Mouse (Mus musculus) ES-Bruce4 (cell line): ENCODE data around the gene Gm13695. TPM values are rescaled to one million over a fixed set of nuclear protein-coding genes. Genes with fewer than 3 reads are reported as not detected.
"Not testable (repeated sequence)": the region's sequence is repeated elsewhere in the genome, so short reads cannot be mapped to it uniquely, and the experiment has no call there.

Experiments
- H3K27ac ChIP-seq: 2 replicates; pipeline ENCODE4 v1.5.1; 2012; ENCODE audit warnings: low read length, inconsistent platforms; ENCODE audit not compliant: insufficient read depth
- H3K27me3 ChIP-seq: 2 replicates; pipeline ENCODE4 v1.6.1; 2012; ENCODE audit warnings: mild to moderate bottlenecking, low read length, inconsistent platforms; ENCODE audit not compliant: control insufficient read depth, poor library complexity, insufficient read depth, severe bottlenecking
- H3K36me3 ChIP-seq: 2 replicates; pipeline ENCODE4 v1.6.1; 2012; ENCODE audit warnings: inconsistent platforms, mild to moderate bottlenecking, low read length, moderate library complexity; ENCODE audit not compliant: control insufficient read depth, poor library complexity, insufficient read depth, severe bottlenecking
- H3K4me1 ChIP-seq: one replicate; pipeline ENCODE4 v1.8.1; 2011; ENCODE audit warnings: low read length; ENCODE audit not compliant: control insufficient read depth, insufficient read depth
- H3K4me3 ChIP-seq: 2 replicates; pipeline ENCODE4 v1.5.1; 2011; ENCODE audit warnings: low read depth, mild to moderate bottlenecking, low read length
- H3K9ac ChIP-seq: 2 replicates; pipeline ENCODE4 v1.6.1; 2012; ENCODE audit warnings: low read depth, mild to moderate bottlenecking, inconsistent platforms; ENCODE audit not compliant: poor library complexity, severe bottlenecking
- H3K9me3 ChIP-seq: replicated peaks from 2 replicates; pipeline ENCODE4 v1.6.1; 2012; ENCODE audit warnings: mild to moderate bottlenecking, low read length, inconsistent platforms; ENCODE audit not compliant: control insufficient read depth, poor library complexity, insufficient read depth, severe bottlenecking
- CTCF ChIP-seq: IDR thresholded peaks from one replicate; pipeline ENCODE4 v1.8.1; 2011; ENCODE audit warnings: low read depth, low read length
- EP300 ChIP-seq: IDR thresholded peaks from 2 replicates; pipeline ENCODE4 v1.6.1; 2011; ENCODE audit warnings: low read depth, low read length; ENCODE audit not compliant: insufficient read depth
- POLR2A ChIP-seq: IDR thresholded peaks from one replicate; pipeline ENCODE4 v1.8.1; 2011; ENCODE audit warnings: low read length; ENCODE audit not compliant: insufficient read depth
- polyA plus RNA-seq: library from polyadenylated mRNA; stranded (reverse); fragments of >200 nt; gene quantifications from 2 replicates; pipeline ENCODE4 v1.2.4, GENCODE M21; 2011; ENCODE audit warnings: low read depth; ENCODE audit not compliant: missing spikeins, insufficient read depth, insufficient read length

Gm13695 gene
- not detected in 2 replicates for polyA plus RNA-seq

DNA sequence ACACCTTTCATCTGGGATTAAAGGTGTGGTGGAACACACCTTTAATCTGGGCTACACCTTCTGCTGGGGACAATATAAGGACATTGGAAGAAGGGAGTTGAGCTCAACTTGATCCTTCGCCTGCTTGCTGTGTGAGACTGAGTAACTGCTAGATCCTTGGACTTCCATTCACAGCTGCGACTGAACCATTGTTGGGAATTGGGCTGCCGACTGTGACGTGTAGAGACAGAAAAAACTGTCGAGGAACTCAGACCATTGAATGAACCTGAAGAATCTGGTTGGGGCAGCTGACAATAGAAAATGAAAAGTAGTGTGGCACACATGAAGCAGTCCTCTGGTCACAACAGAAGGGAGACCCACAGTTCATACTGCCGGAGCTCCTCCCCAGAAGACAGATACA lies at the start of gene Gm13695:
Gm13695 (plus strand) TSS at position 301 of the 400 bp plus-strand sequence.
- H3K27me3 ChIP-seq, H3K36me3 ChIP-seq, H3K4me1 ChIP-seq, H3K27ac ChIP-seq, H3K4me3 ChIP-seq, H3K9me3 ChIP-seq, H3K9ac ChIP-seq: not testable (repeated sequence)

DNA sequence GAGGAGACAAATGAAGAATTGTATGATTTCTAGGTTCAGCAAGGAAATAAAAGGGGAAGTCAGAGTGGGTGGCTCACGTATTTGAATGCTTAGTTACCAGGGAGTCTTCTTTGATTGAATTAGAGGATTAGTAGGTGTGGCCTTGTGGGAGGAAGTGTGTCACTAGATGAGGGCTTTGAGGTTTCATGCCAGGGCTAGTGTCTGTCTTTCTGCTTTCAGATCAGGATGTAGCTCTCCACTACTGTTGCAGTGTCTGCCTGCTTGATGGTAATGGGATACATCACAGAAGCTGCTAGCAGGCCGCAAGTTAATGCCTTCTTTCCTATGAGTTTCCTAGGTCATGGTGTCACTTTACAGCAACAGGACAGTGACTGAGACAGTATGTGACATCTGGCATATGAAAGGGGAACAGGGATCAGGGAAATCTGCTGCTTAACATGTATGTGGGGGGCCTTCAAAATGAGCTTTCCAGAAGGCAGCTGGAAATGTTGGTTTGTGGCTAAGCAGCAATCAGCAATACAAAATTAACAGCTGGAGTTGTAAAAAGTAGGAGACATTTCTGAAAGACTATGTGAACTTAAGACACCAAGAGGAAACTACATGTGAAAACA lies 37.5 kb upstream of the Gm13695 start:
- Histone ChIP-seq H3K27me3 (no peaks in the 10 kb centered on the region), H3K4me1 (no peaks in the 10 kb centered on the region), H3K36me3 (no peaks in the 10 kb centered on the region), H3K4me3 (no peak overlapping the region), H3K27ac (no peak overlapping the region), H3K9ac (no peak overlapping the region), H3K9me3 (0 out of 2 replicates have a peak, but pooled peaks cover 2% of the 10 kb centered on the region)
- TF ChIP-seq CTCF = no peak
- no peak for TF ChIP-seq POLR2A
- TF ChIP-seq EP300 = no peak

DNA sequence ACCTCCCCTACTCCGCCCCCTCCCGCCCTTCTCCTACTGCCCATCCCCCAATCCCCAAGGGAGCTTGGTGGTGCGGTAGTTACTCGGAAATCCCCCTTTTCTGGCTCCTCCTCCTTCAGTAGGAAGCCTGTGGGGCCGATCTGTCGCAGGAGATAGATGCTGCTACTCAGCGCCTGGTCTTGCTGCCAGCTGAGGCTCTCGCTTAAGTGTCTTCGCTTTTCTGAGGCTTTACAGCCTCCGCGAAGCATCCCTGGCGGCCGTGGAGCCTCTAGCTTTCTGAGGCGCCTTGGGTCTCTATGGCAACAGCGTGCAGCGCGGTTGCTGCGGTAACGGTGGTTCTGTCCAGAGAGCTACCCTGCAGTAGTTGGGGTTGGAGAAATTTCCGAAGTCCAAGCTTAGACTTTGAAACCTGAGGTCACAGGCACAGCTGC lies 26.2 kb upstream of the Gm13695 start, which contains the start of gene Zswim2:
Zswim2 (minus strand) TSS at position 298 of the 431 bp plus-strand sequence.
- H3K4me3 ChIP-seq = peak within 1 kb of the TSS; percentile 37
- no peak within 1 kb of the TSS for H3K27ac ChIP-seq

DNA sequence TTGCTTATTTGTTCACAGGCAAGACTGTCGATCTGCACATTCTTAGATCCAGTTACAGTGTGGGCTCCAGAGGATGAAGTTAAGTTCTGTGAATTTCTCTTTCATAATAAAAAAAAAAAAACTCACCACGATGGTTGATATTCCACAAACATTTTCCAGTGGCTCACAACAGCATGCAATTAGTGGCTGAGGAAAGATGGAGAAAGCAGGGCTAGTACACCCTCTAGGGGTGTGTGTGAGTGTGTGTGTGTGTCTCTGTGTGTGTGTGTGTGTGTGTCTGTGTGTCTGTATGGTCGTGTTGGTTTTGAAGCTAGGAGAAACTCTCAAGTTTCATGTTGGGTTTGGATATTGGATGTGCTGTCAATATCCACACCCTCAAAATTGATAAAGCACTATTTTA lies 25.7 kb upstream of the Gm13695 start:
- TF ChIP-seq POLR2A = no peak
- no peak for TF ChIP-seq CTCF
- no peak for TF ChIP-seq EP300
- no peaks in the 10 kb centered on the region for H3K4me1 ChIP-seq
- no peaks in the 10 kb centered on the region for H3K27me3 ChIP-seq
- H3K27ac ChIP-seq = no peak overlapping the region
- no peaks in the 10 kb centered on the region for H3K9me3 ChIP-seq
- no peak overlapping the region for H3K4me3 ChIP-seq
- H3K36me3 ChIP-seq = no peaks in the 10 kb centered on the region
- no peak overlapping the region for H3K9ac ChIP-seq

More for the DNA sequence above, 26.2 kb upstream of the Gm13695 start, which contains the start of gene Zswim2:
- no peaks in the 10 kb centered on the region for H3K4me1 ChIP-seq
- no peaks in the 10 kb centered on the region for H3K36me3 ChIP-seq
- H3K27me3 ChIP-seq = no peaks in the 10 kb centered on the region
- H3K9ac ChIP-seq = no peak within 1 kb of the TSS
- H3K9me3 ChIP-seq = no peaks in the 10 kb centered on the region
- TF ChIP-seq POLR2A (no peak), EP300 (no peak), CTCF (no peak)

DNA sequence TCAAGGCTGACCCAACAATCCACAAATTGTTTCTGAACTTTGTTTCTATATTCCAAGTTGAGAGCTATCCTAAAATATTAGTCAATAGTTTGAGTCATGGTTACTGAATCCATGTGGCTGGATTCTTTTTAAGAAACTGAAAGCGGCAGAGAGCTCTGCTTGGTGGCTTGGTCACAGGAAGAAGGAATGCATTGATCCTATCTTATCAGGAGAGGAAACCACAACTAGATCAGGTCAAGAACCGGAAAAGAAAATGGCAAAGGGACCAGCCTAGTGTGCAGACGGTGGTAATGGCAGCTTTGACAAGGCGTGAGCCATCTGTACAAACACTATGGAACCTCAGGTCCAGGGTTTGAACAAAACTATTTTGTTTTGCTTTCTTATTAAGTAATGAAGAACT lies 25.3 kb upstream of the Gm13695 start:
- Histone ChIP-seq H3K9me3 (no peaks in the 10 kb centered on the region), H3K9ac (no peak overlapping the region), H3K4me1 (no peaks in the 10 kb centered on the region), H3K27me3 (no peaks in the 10 kb centered on the region), H3K36me3 (no peaks in the 10 kb centered on the region), H3K27ac (no peak overlapping the region), H3K4me3 (no peak overlapping the region)
- TF ChIP-seq POLR2A = no peak
- no peak for TF ChIP-seq CTCF
- TF ChIP-seq EP300 = no peak

DNA sequence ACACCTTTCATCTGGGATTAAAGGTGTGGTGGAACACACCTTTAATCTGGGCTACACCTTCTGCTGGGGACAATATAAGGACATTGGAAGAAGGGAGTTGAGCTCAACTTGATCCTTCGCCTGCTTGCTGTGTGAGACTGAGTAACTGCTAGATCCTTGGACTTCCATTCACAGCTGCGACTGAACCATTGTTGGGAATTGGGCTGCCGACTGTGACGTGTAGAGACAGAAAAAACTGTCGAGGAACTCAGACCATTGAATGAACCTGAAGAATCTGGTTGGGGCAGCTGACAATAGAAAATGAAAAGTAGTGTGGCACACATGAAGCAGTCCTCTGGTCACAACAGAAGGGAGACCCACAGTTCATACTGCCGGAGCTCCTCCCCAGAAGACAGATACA lies 11.7 kb upstream of the Gm13695 start, which contains the start of gene Gm13698:
Gm13698 (plus strand) TSS at position 301 of the 400 bp plus-strand sequence.
- H3K4me1 ChIP-seq, H3K9me3 ChIP-seq, H3K27me3 ChIP-seq, H3K36me3 ChIP-seq, H3K4me3 ChIP-seq, H3K27ac ChIP-seq, H3K9ac ChIP-seq: not testable (repeated sequence)

DNA sequence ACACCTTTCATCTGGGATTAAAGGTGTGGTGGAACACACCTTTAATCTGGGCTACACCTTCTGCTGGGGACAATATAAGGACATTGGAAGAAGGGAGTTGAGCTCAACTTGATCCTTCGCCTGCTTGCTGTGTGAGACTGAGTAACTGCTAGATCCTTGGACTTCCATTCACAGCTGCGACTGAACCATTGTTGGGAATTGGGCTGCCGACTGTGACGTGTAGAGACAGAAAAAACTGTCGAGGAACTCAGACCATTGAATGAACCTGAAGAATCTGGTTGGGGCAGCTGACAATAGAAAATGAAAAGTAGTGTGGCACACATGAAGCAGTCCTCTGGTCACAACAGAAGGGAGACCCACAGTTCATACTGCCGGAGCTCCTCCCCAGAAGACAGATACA lies 5.9 kb upstream of the Gm13695 start, which contains the start of gene Gm13693:
Gm13693 (plus strand) TSS at position 301 of the 400 bp plus-strand sequence.
- H3K4me1 ChIP-seq, H3K9ac ChIP-seq, H3K4me3 ChIP-seq, H3K9me3 ChIP-seq, H3K27me3 ChIP-seq, H3K36me3 ChIP-seq, H3K27ac ChIP-seq: not testable (repeated sequence)

DNA sequence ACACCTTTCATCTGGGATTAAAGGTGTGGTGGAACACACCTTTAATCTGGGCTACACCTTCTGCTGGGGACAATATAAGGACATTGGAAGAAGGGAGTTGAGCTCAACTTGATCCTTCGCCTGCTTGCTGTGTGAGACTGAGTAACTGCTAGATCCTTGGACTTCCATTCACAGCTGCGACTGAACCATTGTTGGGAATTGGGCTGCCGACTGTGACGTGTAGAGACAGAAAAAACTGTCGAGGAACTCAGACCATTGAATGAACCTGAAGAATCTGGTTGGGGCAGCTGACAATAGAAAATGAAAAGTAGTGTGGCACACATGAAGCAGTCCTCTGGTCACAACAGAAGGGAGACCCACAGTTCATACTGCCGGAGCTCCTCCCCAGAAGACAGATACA lies 5.7 kb downstream of the Gm13695 start, which contains the start of gene Gm13696:
Gm13696 (plus strand) TSS at position 301 of the 400 bp plus-strand sequence.
- H3K36me3 ChIP-seq, H3K9me3 ChIP-seq, H3K9ac ChIP-seq, H3K27ac ChIP-seq, H3K4me1 ChIP-seq, H3K27me3 ChIP-seq, H3K4me3 ChIP-seq: not testable (repeated sequence)

DNA sequence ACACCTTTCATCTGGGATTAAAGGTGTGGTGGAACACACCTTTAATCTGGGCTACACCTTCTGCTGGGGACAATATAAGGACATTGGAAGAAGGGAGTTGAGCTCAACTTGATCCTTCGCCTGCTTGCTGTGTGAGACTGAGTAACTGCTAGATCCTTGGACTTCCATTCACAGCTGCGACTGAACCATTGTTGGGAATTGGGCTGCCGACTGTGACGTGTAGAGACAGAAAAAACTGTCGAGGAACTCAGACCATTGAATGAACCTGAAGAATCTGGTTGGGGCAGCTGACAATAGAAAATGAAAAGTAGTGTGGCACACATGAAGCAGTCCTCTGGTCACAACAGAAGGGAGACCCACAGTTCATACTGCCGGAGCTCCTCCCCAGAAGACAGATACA lies 11.5 kb downstream of the Gm13695 start, which contains the start of gene Gm13694:
Gm13694 (plus strand) TSS at position 301 of the 400 bp plus-strand sequence.
- H3K9me3 ChIP-seq, H3K4me3 ChIP-seq, H3K9ac ChIP-seq, H3K36me3 ChIP-seq, H3K27me3 ChIP-seq, H3K27ac ChIP-seq, H3K4me1 ChIP-seq: not testable (repeated sequence)
